Mouse (Mus musculus) left cerebral cortex, postnatal 10 days (tissue): ENCODE results near the gene Nol9. TPM values are rescaled to one million over a fixed set of nuclear protein-coding genes. Genes with fewer than 3 reads are reported as not detected.

Experiments
- DNase-seq, 2 experiments: peaks; one replicate each; pipeline ENCODE4 v3.0.0; 2021 to 2022; ENCODE audit warnings: low spot score in 2 of 2, mixed read lengths in 1 of 2; ENCODE audit errors: extremely low spot score in 1 of 2
- intact Hi-C: fragments of 180-260 bp; cut with DNase I; formaldehyde crosslinking; loops from one replicate; pipeline ENCODE4 v1.15.1; 2025
- total RNA-seq, 2 experiments: library from RNA; stranded (reverse); gene quantifications; 2 replicates each; pipeline ENCODE4 v1.2.3; 2021

Nol9 gene
- total RNA-seq, 2 experiments from 2014 or later, result 25.3 to 27.7 TPM

GRCm38 (mm10) chr4:152038225-152038984 lies 716 bp upstream of the Nol9 start, which contains the start of gene Tas1r1:
Gene Tas1r1 (minus strand): TSS chr4:152038568.
- intact Hi-C loops, result no loop called here
- no peak for DNase-seq

DNA sequence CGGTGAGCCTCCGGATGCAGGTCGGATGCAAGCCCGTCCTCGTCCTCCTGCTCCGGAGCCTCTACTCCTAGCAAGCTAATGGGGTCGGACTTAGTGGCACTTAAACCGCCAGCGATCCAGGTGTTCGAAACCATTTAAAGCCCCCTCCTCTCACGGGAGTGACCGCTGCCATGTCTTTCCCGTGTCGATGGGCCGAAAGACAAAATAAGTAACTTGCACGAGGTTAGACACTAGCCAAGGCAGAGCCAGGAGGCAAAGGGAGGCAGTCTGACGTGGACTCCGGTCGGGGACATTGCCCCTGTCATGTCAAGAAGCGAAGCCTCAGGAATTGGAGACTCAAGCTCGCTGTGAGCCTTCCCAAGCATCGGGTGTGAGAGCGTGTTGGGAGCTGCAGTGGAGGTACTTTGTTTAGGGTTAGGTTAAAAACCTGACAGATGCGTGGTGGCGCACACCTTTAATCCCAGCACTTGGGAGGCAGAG lies 750 bp downstream of the Nol9 start:
- no peak for DNase-seq
- intact Hi-C loops, result no loop called here

GRCm38 (mm10) chr4:152041924-152042641 lies 3.0 kb downstream of the Nol9 start:
- DNase-seq, result no peak
- intact Hi-C loops, result no loop called here

DNA sequence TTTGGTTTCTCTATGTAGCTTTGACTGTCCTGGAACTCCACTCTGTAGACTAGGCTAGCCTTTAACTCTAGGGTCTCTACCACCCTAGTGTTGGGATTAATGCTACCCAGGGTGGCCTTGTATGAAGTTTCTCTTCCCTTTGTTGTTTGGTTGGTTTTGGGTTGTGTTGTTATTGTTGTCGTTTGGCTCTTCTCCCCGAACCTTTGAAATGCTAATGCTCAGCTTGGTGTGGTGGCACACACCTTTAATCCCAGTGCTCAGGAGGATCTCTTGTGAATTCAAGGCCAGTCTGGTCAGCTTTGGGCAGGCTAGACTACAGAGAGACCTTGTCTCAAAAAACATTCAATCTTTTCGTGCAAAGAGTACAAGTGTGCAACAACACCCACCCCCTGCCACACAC lies 4.0 kb downstream of the Nol9 start:
- intact Hi-C loops, result no loop called here
- DNase-seq, result no peak

GRCm38 (mm10) chr4:152044609-152045008 lies 5.5 kb downstream of the Nol9 start:
- intact Hi-C loops, result no loop called here
- no peak for DNase-seq

GRCm38 (mm10) chr4:152062390-152063110 lies 23.4 kb downstream of the Nol9 start:
- intact Hi-C loops, result no loop called here
- DNase-seq, result no peak

DNA sequence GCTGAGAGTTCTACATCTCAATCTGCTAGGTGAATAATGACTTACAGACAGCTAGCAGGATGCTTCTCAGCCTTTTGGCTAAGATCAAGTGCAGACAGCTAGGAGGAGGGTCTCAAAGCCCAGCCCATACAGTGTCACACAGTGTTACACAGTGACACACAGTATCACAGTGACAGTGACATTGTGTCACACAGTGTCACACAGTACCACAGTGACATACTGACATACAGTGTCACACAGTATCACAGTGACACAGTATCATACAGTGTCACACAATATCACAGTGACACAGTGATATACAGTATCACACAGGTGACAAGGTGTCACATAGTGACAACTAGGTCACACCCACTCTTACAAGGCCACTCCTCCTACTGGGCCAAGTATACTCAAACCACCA lies 28.2 kb downstream of the Nol9 start:
- intact Hi-C loops, result no loop called here
- no peak for DNase-seq

GRCm38 (mm10) chr4:152068166-152068724 lies 29.1 kb downstream of the Nol9 start:
- intact Hi-C loops, result no loop called here
- no peak for DNase-seq

GRCm38 (mm10) chr4:152069245-152069644 lies 30.1 kb downstream of the Nol9 start:
- intact Hi-C loops, result no loop called here
- DNase-seq, result no peak

GRCm38 (mm10) chr4:152070494-152071396 lies 31.6 kb downstream of the Nol9 start:
- DNase-seq, result no peak

DNA sequence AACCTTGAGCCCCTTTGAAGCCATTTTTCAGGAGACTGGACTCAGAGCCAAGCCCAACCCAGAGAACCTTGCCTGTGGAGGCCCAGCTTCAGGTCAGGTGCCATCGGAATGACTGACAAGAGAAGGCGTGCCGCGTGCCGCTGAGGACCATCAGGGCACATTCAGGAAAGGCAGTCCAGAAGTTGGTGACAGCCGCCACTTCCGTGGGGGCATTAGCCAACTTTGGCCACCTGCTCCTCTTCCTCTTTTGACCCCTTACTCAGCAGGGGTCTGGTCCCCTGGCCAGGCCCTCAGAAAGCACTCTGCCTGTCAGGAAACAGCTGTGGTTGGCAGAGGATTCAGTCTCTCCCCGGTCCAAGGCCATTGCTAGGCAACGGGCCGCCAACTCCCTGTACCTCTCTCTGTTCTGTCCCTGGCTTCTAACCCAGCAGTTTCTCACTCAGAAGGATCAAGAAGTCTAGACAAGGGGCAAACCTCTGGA lies 33.0 kb downstream of the Nol9 start, which contains the start of gene Plekhg5:
Gene Plekhg5, plus strand, starts transcription at position 378 of the 481 bp plus-strand sequence.
- peak in 1 of 2 experiments; percentile 77 for DNase-seq
- intact Hi-C loops, result no loop called here

More at GRCm38 (mm10) chr4:152070494-152071396, 31.6 kb downstream of the Nol9 start:
- intact Hi-C loops, result no loop called here

- intact Hi-C loops, result no loop called here
- DNase-seq, result no peak
Measured at GRCm38 (mm10) chr4:152072655-152073054, 33.5 kb downstream of the Nol9 start.

GRCm38 (mm10) chr4:152073715-152074114 lies 34.6 kb downstream of the Nol9 start:
- intact Hi-C loops, result no loop called here
- DNase-seq, result no peak

- intact Hi-C loops, result no loop called here
- DNase-seq, result no peak
Measured at GRCm38 (mm10) chr4:152074548-152074947, 35.4 kb downstream of the Nol9 start.

DNA sequence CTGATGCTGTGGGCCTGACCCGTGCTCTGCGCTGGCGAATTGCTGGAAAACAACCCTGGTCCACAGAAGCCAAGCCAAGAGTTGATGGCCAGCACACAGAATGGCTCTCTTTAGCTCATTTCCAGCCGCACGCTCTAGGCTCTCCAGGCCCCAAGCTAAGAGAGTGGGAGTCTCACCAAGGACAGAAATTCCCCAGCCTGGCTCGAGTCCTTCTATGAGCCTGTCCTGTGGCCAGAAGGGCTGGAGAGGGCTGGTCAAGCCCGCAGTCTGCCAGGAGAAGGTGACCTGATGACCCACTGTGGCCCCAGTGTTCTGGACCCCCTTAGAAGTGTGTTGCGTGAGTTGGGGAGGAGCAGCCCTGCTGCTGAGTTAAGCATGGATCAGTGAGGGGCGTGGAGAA lies 38.1 kb downstream of the Nol9 start:
- intact Hi-C loops, result no loop called here
- DNase-seq, result no peak

- intact Hi-C loops, result no loop called here
- DNase-seq, result peak in 1 of 2 experiments; percentile 72
Measured at GRCm38 (mm10) chr4:152078105-152078530, 39.0 kb downstream of the Nol9 start.

- intact Hi-C loops, result no loop called here
- no peak for DNase-seq
Measured at GRCm38 (mm10) chr4:152079261-152079660, 40.1 kb downstream of the Nol9 start.

DNA sequence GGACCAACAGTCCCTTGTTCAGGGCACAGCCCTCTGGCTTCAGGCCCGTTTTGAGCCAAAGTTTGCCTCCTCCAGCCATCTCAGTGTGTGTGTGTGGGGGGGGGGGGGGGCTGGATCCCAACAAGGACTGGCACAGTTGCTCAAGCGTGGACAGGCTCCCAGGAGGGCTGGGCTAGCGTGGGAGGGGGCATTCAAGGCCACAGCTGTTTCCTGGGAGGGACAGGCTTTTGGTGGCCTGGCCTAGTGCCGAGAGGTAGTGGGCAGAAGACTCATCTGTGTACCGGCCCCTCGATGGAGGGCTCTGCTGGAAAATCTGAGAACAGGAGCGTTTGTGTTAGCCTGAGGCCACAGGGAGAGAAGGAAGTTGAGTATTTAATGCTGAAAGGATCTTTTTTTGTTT lies 40.8 kb downstream of the Nol9 start:
- intact Hi-C loops, result no loop called here
- DNase-seq, result peak in 1 of 2 experiments; percentile 67
